20 mouse cellular contexts compared by ENCODE assay signal in the genomic region with DNA sequence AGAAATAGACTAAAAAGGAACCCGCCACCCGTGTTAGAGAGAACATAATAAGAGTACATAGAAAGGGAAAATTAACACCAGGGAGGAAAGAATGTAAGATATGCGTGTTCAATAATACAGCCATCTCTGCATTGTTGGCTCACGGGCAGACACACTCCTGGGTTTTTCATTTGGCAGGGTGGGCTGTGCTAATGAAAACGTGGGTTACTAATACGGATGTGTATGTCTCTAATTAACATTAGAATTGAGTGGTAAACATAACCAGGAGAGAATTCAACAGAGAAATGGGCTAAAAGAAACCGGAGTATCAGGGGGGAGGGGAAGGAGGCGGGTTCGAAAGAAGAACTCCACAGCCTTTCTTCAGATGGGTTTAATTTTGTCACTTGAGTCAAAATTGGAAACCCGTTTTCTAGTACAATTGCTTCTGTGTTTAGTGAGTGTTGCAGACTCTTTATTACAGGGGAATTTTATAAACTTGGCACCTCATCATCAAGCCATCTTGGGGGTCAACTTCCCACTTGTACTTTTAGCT.
DNase-seq lines count a peak whose midpoint lies in the region; ATAC-seq and TF ChIP-seq lines count a peak whose summit lies in the region.
"Had no signal": no experiment of that assay in that cellular context is flagged by ENCODE, and none has a peak within 500 bp of the region (broad histone marks: within the 10 kb centered on the region; RNA-seq: fewer than 3 reads in every experiment).

No protein-coding gene starts in this region.

- 0 out of 2 replicates have a peak overlapping the region, but pooled peaks have one; percentile 4 for H3K4me2 ChIP-seq in neural tube, embryonic 13.5 days
- H3K4me2 ChIP-seq in hindbrain, embryonic 16.5 days (ENCODE audit: low read length): 0 out of 2 replicates have a peak overlapping the region, but pooled peaks have one; percentile 16
- 0 out of 2 replicates have a peak overlapping the region, but pooled peaks have one; percentile 19 for H3K4me2 ChIP-seq in midbrain, postnatal 0 days (ENCODE audit: low read depth, low read length, poor library complexity, severe bottlenecking)
- H3K4me2 ChIP-seq: limb, embryonic 15.5 days; neural tube, embryonic 15.5 days had no signal

- WGBS in neural tube, embryonic 13.5 days: 33% methylated on average over 10 of the region's 10 CpGs
- WGBS in hindbrain, embryonic 16.5 days: 17% methylated on average over 10 of the region's 10 CpGs
- 21% methylated on average over 10 of the region's 10 CpGs for WGBS in midbrain, postnatal 0 days

- no peak overlapping the region for H3K9ac ChIP-seq in neural tube, embryonic 13.5 days
- no peak overlapping the region for H3K9ac ChIP-seq in hindbrain, embryonic 16.5 days (ENCODE audit: low read depth, low read length)
- no peak overlapping the region for H3K9ac ChIP-seq in midbrain, postnatal 0 days (replicated peaks; ENCODE audit: low read length, poor library complexity, severe bottlenecking)
- H3K9ac ChIP-seq: limb, embryonic 15.5 days; liver, postnatal 0 days; neural tube, embryonic 15.5 days had no signal

- ATAC-seq in neural tube, embryonic 13.5 days (ENCODE audit: low read depth): no peak
- ATAC-seq in hindbrain, embryonic 16.5 days: no peak
- no peak for ATAC-seq in midbrain, postnatal 0 days (ENCODE audit: low FRiP score)
- no peak for ATAC-seq in activated CD4-positive, CD25-positive, alpha-beta regulatory T cell, adult 4 months
- ATAC-seq: liver, postnatal 0 days had no signal

- no peaks in the 10 kb centered on the region for H3K9me3 ChIP-seq in neural tube, embryonic 13.5 days
- H3K9me3 ChIP-seq in hindbrain, embryonic 16.5 days (ENCODE audit: control insufficient read depth, low read length): peaks cover 3% of the 10 kb centered on the region; the same call in 1 of the 2 replicates
- H3K9me3 ChIP-seq in midbrain, postnatal 0 days (ENCODE audit: low read length): no peaks in the 10 kb centered on the region
- H3K9me3 ChIP-seq: limb, embryonic 15.5 days; neural tube, embryonic 15.5 days had no signal

- peaks cover 49% of the 10 kb centered on the region for H3K4me1 ChIP-seq in neural tube, embryonic 13.5 days (replicated peaks)
- H3K4me1 ChIP-seq in hindbrain, embryonic 16.5 days (ENCODE audit: control insufficient read depth, insufficient read depth, low read depth, low read length): peaks cover 6% of the 10 kb centered on the region; the same call in 1 of the 2 replicates
- 0 out of 2 replicates have a peak, but pooled peaks cover 5% of the 10 kb centered on the region for H3K4me1 ChIP-seq in midbrain, postnatal 0 days (ENCODE audit: insufficient read depth, low read length)
- H3K4me1 ChIP-seq: limb, embryonic 15.5 days had no signal

- peak; percentile 31 for DNase-seq in embryo, embryonic 10.5 days (ENCODE audit: low spot score)
- DNase-seq in embryo, embryonic 10 days (ENCODE audit: low spot score): no peak
- no peak for DNase-seq in neural tube, embryonic 10.5 days (ENCODE audit: extremely low spot score, low spot score)
- DNase-seq in midbrain, postnatal 0 days (ENCODE audit: low spot score): no peak
- DNase-seq in spleen, postnatal 4 days (ENCODE audit: low spot score in 2 of 2): no peak
- DNase-seq: adrenal gland, postnatal 36 days; cerebellum, postnatal 10 days; heart, adult 18-20 months; kidney, adult 9 months; kidney, postnatal 4 days; liver, postnatal 0 days; lung, postnatal 4 days; spleen, adult 18-20 months; thymus, postnatal 36 days had no signal

- peak overlapping the region; percentile 29; the same call in 1 of the 2 replicates for H3K27ac ChIP-seq in neural tube, embryonic 13.5 days (replicated peaks)
- H3K27ac ChIP-seq in hindbrain, embryonic 16.5 days (ENCODE audit: low read depth, low read length): no peak overlapping the region
- 0 out of 2 replicates have a peak overlapping the region, but pooled peaks have one; percentile 26 for H3K27ac ChIP-seq in midbrain, postnatal 0 days (ENCODE audit: low read depth, low read length)
- H3K27ac ChIP-seq: limb, embryonic 15.5 days; neural tube, embryonic 15.5 days; stomach, postnatal 0 days had no signal

- no peak for TF ChIP-seq CTCF in midbrain, postnatal 0 days (IDR thresholded peaks at IDR 0.05)

- H3K36me3 ChIP-seq in neural tube, embryonic 13.5 days: no peaks in the 10 kb centered on the region
- no peaks in the 10 kb centered on the region for H3K36me3 ChIP-seq in hindbrain, embryonic 16.5 days (ENCODE audit: control insufficient read depth, insufficient read depth, low read length)
- H3K36me3 ChIP-seq in midbrain, postnatal 0 days (ENCODE audit: insufficient read depth, low read length): no peaks in the 10 kb centered on the region
- H3K36me3 ChIP-seq: limb, embryonic 15.5 days; neural tube, embryonic 15.5 days had no signal

- H3K27me3 ChIP-seq in neural tube, embryonic 13.5 days: 0 out of 2 replicates have a peak, but pooled peaks cover 3% of the 10 kb centered on the region
- no peaks in the 10 kb centered on the region for H3K27me3 ChIP-seq in hindbrain, embryonic 16.5 days (replicated peaks; ENCODE audit: control insufficient read depth, insufficient read depth, low read length)
- H3K27me3 ChIP-seq in midbrain, postnatal 0 days (ENCODE audit: insufficient read depth, low read length): peaks cover 8% of the 10 kb centered on the region
- H3K27me3 ChIP-seq: limb, embryonic 15.5 days; neural tube, embryonic 15.5 days had no signal

- H3K4me3 ChIP-seq in neural tube, embryonic 13.5 days: no peak overlapping the region
- H3K4me3 ChIP-seq in hindbrain, embryonic 16.5 days (ENCODE audit: low read length): no peak overlapping the region
- H3K4me3 ChIP-seq in midbrain, postnatal 0 days (ENCODE audit: low read depth, low read length): no peak overlapping the region
- H3K4me3 ChIP-seq: limb, embryonic 15.5 days; neural tube, embryonic 15.5 days had no signal
